26 mouse cellular contexts compared by ENCODE assay signal in genomic region chr3:88172440-88172839, GRCm38 (mm10). TPM values are rescaled to one million over a fixed set of nuclear protein-coding genes. Genes with fewer than 3 reads are reported as not detected.
DNase-seq lines count a peak whose midpoint lies in the region; ATAC-seq and TF ChIP-seq lines count a peak whose summit lies in the region.
"Had no signal": no experiment of that assay in that cellular context is flagged by ENCODE, and none has a peak within 500 bp of the region (broad histone marks: within the 10 kb centered on the region; RNA-seq: fewer than 3 reads in every experiment).

No protein-coding gene starts in this region.

- H3K9ac ChIP-seq in heart, embryonic 13.5 days = peak overlapping the region; percentile 58; the same call in 1 of the 2 replicates
- H3K9ac ChIP-seq in lung, postnatal 0 days (replicated peaks; ENCODE audit: low read depth) = no peak overlapping the region
- no peak overlapping the region for H3K9ac ChIP-seq in midbrain, embryonic 13.5 days (replicated peaks)
- H3K9ac ChIP-seq: limb, embryonic 12.5 days; lung, embryonic 15.5 days; neural tube, embryonic 15.5 days had no signal

- TF ChIP-seq EP300 in lung, postnatal 0 days (IDR thresholded peaks at IDR 0.05) = 0 out of 2 replicates have a peak, but pooled peaks have one; percentile 9

- no peak overlapping the region for H3K4me3 ChIP-seq in heart, embryonic 13.5 days
- no peak overlapping the region for H3K4me3 ChIP-seq in lung, postnatal 0 days (ENCODE audit: low read depth, low read length)
- H3K4me3 ChIP-seq in midbrain, embryonic 13.5 days (replicated peaks) = no peak overlapping the region
- H3K4me3 ChIP-seq: erythroblast, embryonic 14.5 days; hindbrain, embryonic 12.5 days; left cerebral cortex, adult 2 months; limb, embryonic 12.5 days; lung, embryonic 15.5 days; neural tube, embryonic 15.5 days had no signal

- H3K4me1 ChIP-seq in heart, embryonic 13.5 days = peaks cover 36% of the 10 kb centered on the region
- H3K4me1 ChIP-seq in lung, postnatal 0 days (ENCODE audit: insufficient read depth, low read depth, low read length) = no peaks in the 10 kb centered on the region; the same call in 1 of the 2 replicates
- peaks cover 6% of the 10 kb centered on the region for H3K4me1 ChIP-seq in midbrain, embryonic 13.5 days (replicated peaks)
- H3K4me1 ChIP-seq: limb, embryonic 12.5 days had no signal

- peak; percentile 4 for DNase-seq in adrenal gland, postnatal 10 days
- no peak for DNase-seq in adrenal gland, adult 2 months
- no peak for DNase-seq in heart, adult 11 months
- peak; percentile 62 for DNase-seq in lung, postnatal 0 days (ENCODE audit: low spot score)
- no peak for DNase-seq in lung, postnatal 10 days
- no peak for DNase-seq in urinary bladder, adult 18-20 months (ENCODE audit: low spot score in 2 of 2)
- DNase-seq: adrenal gland, adult 8-10 months; cerebellum, postnatal 14 days; heart, postnatal 10 days; kidney, adult 11 months; kidney, postnatal 14 days; lung, postnatal 4 days; midbrain, embryonic 14.5 days; retina, postnatal 1 day; right cerebral cortex, postnatal 14 days; thymus, postnatal 4 days had no signal

- H3K27ac ChIP-seq in heart, embryonic 13.5 days (replicated peaks) = peak overlapping the region; percentile 60; the same call in 1 of the 2 replicates
- no peak overlapping the region for H3K27ac ChIP-seq in lung, postnatal 0 days (ENCODE audit: low read length)
- no peak overlapping the region for H3K27ac ChIP-seq in midbrain, embryonic 13.5 days
- H3K27ac ChIP-seq: hindbrain, embryonic 12.5 days; left cerebral cortex, adult 2 months; limb, embryonic 12.5 days; lung, embryonic 15.5 days; neural tube, embryonic 15.5 days had no signal

- no peak overlapping the region for H3K4me2 ChIP-seq in heart, embryonic 13.5 days
- H3K4me2 ChIP-seq in lung, postnatal 0 days (replicated peaks; ENCODE audit: low read depth, low read length) = no peak overlapping the region
- no peak overlapping the region for H3K4me2 ChIP-seq in midbrain, embryonic 13.5 days (replicated peaks)
- H3K4me2 ChIP-seq: hindbrain, embryonic 12.5 days; limb, embryonic 12.5 days; lung, embryonic 15.5 days; neural tube, embryonic 15.5 days had no signal

- H3K36me3 ChIP-seq in heart, embryonic 13.5 days = peaks cover 80% of the 10 kb centered on the region
- peaks cover 29% of the 10 kb centered on the region for H3K36me3 ChIP-seq in lung, postnatal 0 days (ENCODE audit: insufficient read depth, low read length)
- peaks cover 51% of the 10 kb centered on the region for H3K36me3 ChIP-seq in midbrain, embryonic 13.5 days

- H3K9me3 ChIP-seq in heart, embryonic 13.5 days = no peaks in the 10 kb centered on the region
- no peaks in the 10 kb centered on the region for H3K9me3 ChIP-seq in lung, postnatal 0 days (ENCODE audit: low read length)
- no peaks in the 10 kb centered on the region for H3K9me3 ChIP-seq in midbrain, embryonic 13.5 days
- H3K9me3 ChIP-seq: hindbrain, embryonic 12.5 days; limb, embryonic 12.5 days; lung, embryonic 15.5 days; neural tube, embryonic 15.5 days had no signal

- no peaks in the 10 kb centered on the region for H3K27me3 ChIP-seq in heart, embryonic 13.5 days (replicated peaks)
- H3K27me3 ChIP-seq in lung, postnatal 0 days (replicated peaks; ENCODE audit: insufficient read depth, low read length) = no peaks in the 10 kb centered on the region
- no peaks in the 10 kb centered on the region for H3K27me3 ChIP-seq in midbrain, embryonic 13.5 days
- H3K27me3 ChIP-seq: hindbrain, embryonic 12.5 days; limb, embryonic 12.5 days; lung, embryonic 15.5 days; neural tube, embryonic 15.5 days had no signal

- WGBS in heart, embryonic 13.5 days = 76% methylated on average over 3 of the region's 3 CpGs
- 88% methylated on average over 3 of the region's 3 CpGs for WGBS in lung, postnatal 0 days
- 93% methylated on average over 3 of the region's 3 CpGs for WGBS in midbrain, embryonic 13.5 days

- no peak for ATAC-seq in heart, embryonic 13.5 days (ENCODE audit: extremely low read depth, insufficient number of reproducible peaks, low FRiP score, low TSS enrichment)
- 0 out of 2 replicates have a peak, but pooled peaks have one; percentile 10 for ATAC-seq in lung, postnatal 0 days
- ATAC-seq in midbrain, embryonic 13.5 days = no peak
- ATAC-seq: CD4-positive, CD25-positive, alpha-beta regulatory T cell, adult 4 months; forebrain, embryonic 16.5 days had no signal

- TF ChIP-seq CTCF in lung, postnatal 0 days (IDR thresholded peaks at IDR 0.05) = no peak

RNA-seq across cellular contexts. Expression of gene Mef2d, which starts 30.3 kb away (rescaled TPM):
- total RNA-seq in adrenal gland, postnatal 10 days (2021) = 10 to 100 TPM; 85.7 to 86.6 TPM
- 100 to 1,000 TPM in 1 of 2 experiments, 10 to 100 TPM in 1; 78.4 to 114 TPM for total RNA-seq in adrenal gland, adult 2 months (2021)
- 173 and 185 TPM in 2 replicates for polyA plus RNA-seq in adrenal gland, adult 2 months (2012; rRNA removed)
- 35.5 and 37.1 TPM in 2 replicates for polyA plus RNA-seq in heart, embryonic 13.5 days (2015; fragmentation: Nextera tagmentation; extraction: Ambion mirVana)
- 14.4 and 15.4 TPM in 2 replicates for polyA plus RNA-seq in lung, postnatal 0 days (2015; fragmentation: Nextera tagmentation; extraction: Ambion mirVana)
- polyA plus RNA-seq in midbrain, embryonic 13.5 days (2015; fragmentation: Nextera tagmentation; extraction: Ambion mirVana) = 15.1 and 16.9 TPM in 2 replicates

Comparison
In these comparisons a context has a peak if more than half of its experiments do, and no peak if none do; other contexts are left out.
1. DNase-seq: peak in adrenal gland, postnatal 10 days (single experiment) and lung, postnatal 0 days (single experiment); none in adrenal gland, adult 2 months (single experiment), heart, adult 11 months (single experiment), lung, postnatal 10 days (single experiment) and urinary bladder, adult 18-20 months (0 of 2).